Mouse (Mus musculus): ENCODE measurements around the gene Gnb1. TPM values are rescaled to one million over a fixed set of nuclear protein-coding genes. Genes with fewer than 3 reads are reported as not detected.
A peak's percentile ranks its signal among the peaks of the same experiment; 100 is the strongest.

Gene Gnb1
- polyA plus RNA-seq, 1 experiment from 2014 or later = 445 TPM

- DNase-seq (ENCODE audit: low spot score) (no peak), ATAC-seq (no peak)
- no peaks in the 10 kb centered on the region for H3K4me1 ChIP-seq (ENCODE audit: insufficient read depth, low read depth, low read length)
- H3K4me2 ChIP-seq (replicated peaks; ENCODE audit: low read depth, low read length) = no peak overlapping the region
- no peaks in the 10 kb centered on the region for H3K27me3 ChIP-seq (replicated peaks; ENCODE audit: insufficient read depth, low read length)
- H3K4me3 ChIP-seq (ENCODE audit: low read depth, low read length) = no peak overlapping the region
- peaks cover 32% of the 10 kb centered on the region; the same call in 1 of the 2 replicates for H3K36me3 ChIP-seq (ENCODE audit: insufficient read depth, low read length)
- H3K9me3 ChIP-seq (ENCODE audit: low read length) = no peaks in the 10 kb centered on the region
- no peak overlapping the region for H3K9ac ChIP-seq (replicated peaks; ENCODE audit: low read depth)
- WGBS = 89% methylated on average over 4 of the region's 4 CpGs
- no peak for TF ChIP-seq CTCF (IDR thresholded peaks at IDR 0.05)
- no peak for TF ChIP-seq EP300 (IDR thresholded peaks at IDR 0.05)
- H3K27ac ChIP-seq (ENCODE audit: low read length) = no peak overlapping the region
These were observed 59.9 kb downstream of the Gnb1 start for GRCm38 (mm10) chr4:155551073-155551472.

GRCm38 (mm10) chr4:155552917-155553532 is 61.9 kb downstream of the Gnb1 start:
- Histone ChIP-seq H3K4me2 (replicated peaks; ENCODE audit: low read depth, low read length) (no peak overlapping the region), H3K36me3 (ENCODE audit: insufficient read depth, low read length) (peaks cover 39% of the 10 kb centered on the region; the same call in 1 of the 2 replicates), H3K27me3 (replicated peaks; ENCODE audit: insufficient read depth, low read length) (no peaks in the 10 kb centered on the region), H3K9me3 (ENCODE audit: low read length) (no peaks in the 10 kb centered on the region), H3K4me1 (ENCODE audit: insufficient read depth, low read depth, low read length) (no peaks in the 10 kb centered on the region), H3K4me3 (ENCODE audit: low read depth, low read length) (no peak overlapping the region), H3K9ac (replicated peaks; ENCODE audit: low read depth) (no peak overlapping the region), H3K27ac (ENCODE audit: low read length) (no peak overlapping the region)
- ATAC-seq (no peak), DNase-seq (ENCODE audit: low spot score) (no peak)
- WGBS = 85% methylated on average over 6 of the region's 6 CpGs
- TF ChIP-seq CTCF (IDR thresholded peaks at IDR 0.05) (no peak), EP300 (IDR thresholded peaks at IDR 0.05) (no peak)

GRCm38 (mm10) chr4:155554880-155555279 is 63.7 kb downstream of the Gnb1 start:
- H3K36me3 ChIP-seq (ENCODE audit: insufficient read depth, low read length) = peaks cover 40% of the 10 kb centered on the region; the same call in 1 of the 2 replicates
- TF ChIP-seq CTCF (IDR thresholded peaks at IDR 0.05) = no peak
- TF ChIP-seq EP300 (IDR thresholded peaks at IDR 0.05) = no peak
- no peak overlapping the region for H3K4me2 ChIP-seq (replicated peaks; ENCODE audit: low read depth, low read length)
- 65% methylated on average over 4 of the region's 4 CpGs for WGBS
- no peak overlapping the region for H3K9ac ChIP-seq (replicated peaks; ENCODE audit: low read depth)
- DNase-seq (ENCODE audit: low spot score) = no peak
- no peak overlapping the region for H3K4me3 ChIP-seq (ENCODE audit: low read depth, low read length)
- H3K4me1 ChIP-seq (ENCODE audit: insufficient read depth, low read depth, low read length) = no peaks in the 10 kb centered on the region
- no peaks in the 10 kb centered on the region for H3K27me3 ChIP-seq (replicated peaks; ENCODE audit: insufficient read depth, low read length)
- no peak for ATAC-seq
- no peaks in the 10 kb centered on the region for H3K9me3 ChIP-seq (ENCODE audit: low read length)
- no peak overlapping the region for H3K27ac ChIP-seq (ENCODE audit: low read length)

GRCm38 (mm10) chr4:155555464-155555863 is 64.3 kb downstream of the Gnb1 start:
- TF ChIP-seq CTCF (IDR thresholded peaks at IDR 0.05) = no peak
- no peak for TF ChIP-seq EP300 (IDR thresholded peaks at IDR 0.05)
- Histone ChIP-seq H3K4me2 (replicated peaks; ENCODE audit: low read depth, low read length) (no peak overlapping the region), H3K4me1 (ENCODE audit: insufficient read depth, low read depth, low read length) (peaks cover 3% of the 10 kb centered on the region; the same call in 1 of the 2 replicates), H3K4me3 (ENCODE audit: low read depth, low read length) (no peak overlapping the region), H3K9me3 (ENCODE audit: low read length) (no peaks in the 10 kb centered on the region), H3K36me3 (ENCODE audit: insufficient read depth, low read length) (peaks cover 45% of the 10 kb centered on the region; the same call in 1 of the 2 replicates), H3K9ac (replicated peaks; ENCODE audit: low read depth) (no peak overlapping the region), H3K27me3 (replicated peaks; ENCODE audit: insufficient read depth, low read length) (no peaks in the 10 kb centered on the region), H3K27ac (ENCODE audit: low read length) (no peak overlapping the region)
- 52% methylated on average over 1 of the region's 1 CpGs for WGBS
- no peak for DNase-seq (ENCODE audit: low spot score)
- ATAC-seq = no peak

- no peak overlapping the region for H3K9ac ChIP-seq (replicated peaks; ENCODE audit: low read depth)
- 35% methylated on average over 6 of the region's 6 CpGs for WGBS
- DNase-seq (ENCODE audit: low spot score) = no peak
- peaks cover 28% of the 10 kb centered on the region; the same call in 1 of the 2 replicates for H3K36me3 ChIP-seq (ENCODE audit: insufficient read depth, low read length)
- no peak overlapping the region for H3K4me2 ChIP-seq (replicated peaks; ENCODE audit: low read depth, low read length)
- ATAC-seq = no peak
- no peak overlapping the region for H3K4me3 ChIP-seq (ENCODE audit: low read depth, low read length)
- H3K4me1 ChIP-seq (ENCODE audit: insufficient read depth, low read depth, low read length) = peaks cover 13% of the 10 kb centered on the region
- H3K27ac ChIP-seq (ENCODE audit: low read length) = no peak overlapping the region
- no peaks in the 10 kb centered on the region for H3K9me3 ChIP-seq (ENCODE audit: low read length)
- no peaks in the 10 kb centered on the region for H3K27me3 ChIP-seq (replicated peaks; ENCODE audit: insufficient read depth, low read length)
- TF ChIP-seq EP300 (IDR thresholded peaks at IDR 0.05) = no peak
- TF ChIP-seq CTCF (IDR thresholded peaks at IDR 0.05) = no peak
These were observed 68.3 kb downstream of the Gnb1 start for GRCm38 (mm10) chr4:155559454-155559853.

- Histone ChIP-seq H3K9me3 (ENCODE audit: low read length) (no peaks in the 10 kb centered on the region), H3K4me3 (ENCODE audit: low read depth, low read length) (no peak overlapping the region), H3K4me2 (replicated peaks; ENCODE audit: low read depth, low read length) (no peak overlapping the region), H3K27ac (ENCODE audit: low read length) (peak overlapping the region; percentile 78), H3K4me1 (ENCODE audit: insufficient read depth, low read depth, low read length) (peaks cover 21% of the 10 kb centered on the region), H3K27me3 (replicated peaks; ENCODE audit: insufficient read depth, low read length) (no peaks in the 10 kb centered on the region), H3K36me3 (ENCODE audit: insufficient read depth, low read length) (peaks cover 24% of the 10 kb centered on the region; the same call in 1 of the 2 replicates), H3K9ac (replicated peaks; ENCODE audit: low read depth) (no peak overlapping the region)
- TF ChIP-seq CTCF (IDR thresholded peaks at IDR 0.05) (no peak), EP300 (IDR thresholded peaks at IDR 0.05) (no peak; the same call in 1 of the 2 replicates)
- ATAC-seq (no peak), DNase-seq (ENCODE audit: low spot score) (peak; percentile 66)
- WGBS = 36% methylated on average over 2 of the region's 2 CpGs
These were observed 69.8 kb downstream of the Gnb1 start for GRCm38 (mm10) chr4:155560932-155561331.

All from lung, postnatal 0 days (tissue).